Mouse (Mus musculus) small intestine, adult 2 months (tissue): ENCODE measurements around the gene Trappc5. TPM values are rescaled to one million over a fixed set of nuclear protein-coding genes. Genes with fewer than 3 reads are reported as not detected.
A peak's percentile ranks its signal among the peaks of the same experiment; 100 is the strongest.

ENCODE experiments used
- H3K27ac ChIP-seq: fragments of 200-500 bp; 2 replicates; pipeline ENCODE4 v1.5.1; 2012; ENCODE audit warnings: low read depth, low read length, control low read depth, inconsistent platforms; ENCODE audit not compliant: insufficient read depth
- H3K27me3 ChIP-seq: fragments of 200-500 bp; 2 replicates; pipeline ENCODE4 v1.6.1; 2012; ENCODE audit warnings: mild to moderate bottlenecking, moderate library complexity, low read length, inconsistent platforms; ENCODE audit not compliant: control insufficient read depth, insufficient read depth
- H3K36me3 ChIP-seq: fragments of 200-500 bp; 2 replicates; pipeline ENCODE4 v1.6.1; 2012; ENCODE audit warnings: mild to moderate bottlenecking, low read length, control low read depth, inconsistent platforms; ENCODE audit not compliant: control insufficient read depth, insufficient read depth
- H3K4me1 ChIP-seq: fragments of 200-500 bp; 2 replicates; pipeline ENCODE4 v1.6.1; 2012; ENCODE audit warnings: low read length, inconsistent platforms, mixed read lengths; ENCODE audit not compliant: control insufficient read depth, insufficient read depth, insufficient read length
- H3K4me3 ChIP-seq: fragments of 200-500 bp; 2 replicates; pipeline ENCODE4 v1.5.1; 2012; ENCODE audit warnings: low read depth, mild to moderate bottlenecking, control low read depth, inconsistent platforms, low read length, moderate library complexity
- CTCF ChIP-seq: fragments of 200-500 bp; IDR thresholded peaks from 2 replicates; pipeline ENCODE4 v1.5.1; 2012; ENCODE audit warnings: low read depth, mild to moderate bottlenecking, control low read depth, inconsistent platforms, low read length, moderate library complexity, mixed read lengths; ENCODE audit not compliant: insufficient replicate concordance, insufficient read length; ENCODE audit errors: extremely low read depth
- POLR2A ChIP-seq: fragments of 200-500 bp; IDR thresholded peaks from 2 replicates; pipeline ENCODE4 v1.6.1; 2012; ENCODE audit warnings: low read depth, mild to moderate bottlenecking, control low read depth, inconsistent platforms, low read length, moderate library complexity
- WGBS: fragments of 180-500 bp; shearing (Covaris S2); methylation state at CpG from one replicate; pipeline ENCODE4 v1.1.7; 2018; 5-methylcytosine and 5-hydroxymethylcytosine counted together
- polyA plus RNA-seq: library from polyadenylated mRNA; depleted of rRNA; stranded (reverse); fragments of >200 nt; gene quantifications from 2 replicates; pipeline ENCODE4 v1.2.3, GENCODE M21; 2012

The Trappc5 gene
- polyA plus RNA-seq, 1 experiment = 32.1 TPM

GRCm38 (mm10) chr8:3685422-3685821, 9.3 kb downstream of the Trappc5 start:
- Histone ChIP-seq H3K27ac (no peak overlapping the region), H3K4me1 (no peaks in the 10 kb centered on the region), H3K27me3 (no peaks in the 10 kb centered on the region), H3K36me3 (peaks cover 9% of the 10 kb centered on the region), H3K4me3 (no peak overlapping the region)
- 50% methylated on average over 5 of the region's 5 CpGs for WGBS
- TF ChIP-seq CTCF (no peak), POLR2A (no peak)

DNA sequence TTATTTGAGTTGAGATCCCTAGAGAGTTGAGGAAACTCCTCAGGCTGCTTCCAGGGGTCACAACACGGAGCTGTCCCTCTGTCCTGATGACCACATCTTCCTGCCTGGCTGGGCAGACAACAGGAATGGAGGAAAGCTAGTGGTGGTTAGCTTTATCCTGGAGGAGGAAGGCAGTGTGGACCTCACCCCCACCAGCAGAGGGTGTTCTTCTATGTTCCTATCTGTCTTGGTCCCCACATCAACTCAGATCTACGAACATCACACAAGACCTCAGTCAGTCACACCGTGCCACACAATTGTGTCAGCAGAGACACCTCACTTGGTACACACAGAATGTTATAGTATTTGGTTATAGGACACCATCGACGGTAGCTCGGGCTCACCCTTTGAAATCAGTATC, 11.4 kb downstream of the Trappc5 start:
- WGBS = 65% methylated on average over 6 of the region's 6 CpGs
- no peak overlapping the region for H3K4me3 ChIP-seq
- no peaks in the 10 kb centered on the region for H3K27me3 ChIP-seq
- no peaks in the 10 kb centered on the region for H3K36me3 ChIP-seq
- TF ChIP-seq POLR2A (no peak), CTCF (no peak)
- no peak overlapping the region for H3K27ac ChIP-seq
- no peaks in the 10 kb centered on the region for H3K4me1 ChIP-seq

DNA sequence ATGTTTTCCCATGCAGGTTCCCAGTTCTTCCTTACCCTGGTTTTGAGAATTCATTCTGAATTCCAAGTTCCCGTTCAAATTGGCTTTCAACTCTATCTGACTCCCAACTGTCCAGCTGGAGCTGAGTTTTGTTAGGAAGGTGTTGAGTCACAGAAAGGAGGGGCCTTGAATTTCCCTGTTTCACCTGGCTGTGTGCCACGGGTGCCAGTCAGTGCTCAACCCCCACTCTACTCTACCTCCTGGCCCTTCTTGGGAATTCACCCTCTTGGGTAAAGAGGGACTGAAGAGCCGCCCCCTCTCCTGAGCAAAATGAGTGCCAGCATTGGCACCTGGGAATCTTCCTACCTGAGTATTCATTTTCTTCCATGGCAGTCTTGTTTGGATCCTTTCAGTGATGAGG, 14.7 kb downstream of the Trappc5 start:
- TF ChIP-seq CTCF = no peak
- no peak for TF ChIP-seq POLR2A
- Histone ChIP-seq H3K27me3 (no peaks in the 10 kb centered on the region), H3K27ac (no peak overlapping the region), H3K4me1 (no peaks in the 10 kb centered on the region), H3K4me3 (no peak overlapping the region), H3K36me3 (no peaks in the 10 kb centered on the region)
- 44% methylated on average over 3 of the region's 3 CpGs for WGBS

DNA sequence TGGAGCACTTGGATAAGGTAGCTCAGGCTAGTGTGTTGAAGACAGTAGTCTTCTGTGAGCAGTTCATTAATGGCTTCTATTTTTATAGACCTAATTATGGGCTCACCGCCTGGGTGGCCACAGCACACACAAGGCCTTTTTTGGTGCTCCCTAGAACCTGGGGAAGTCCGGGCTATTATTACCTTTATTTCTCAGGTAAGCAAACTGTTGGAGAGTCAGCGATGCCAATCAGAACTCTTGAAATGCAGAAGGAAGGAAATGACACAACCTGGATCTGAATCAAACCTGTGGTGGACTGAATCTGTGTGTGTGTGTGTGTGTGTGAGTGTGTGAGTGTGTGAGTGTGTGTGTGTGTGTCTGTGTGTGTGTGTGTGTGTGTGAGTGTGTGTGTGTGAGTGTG, 18.0 kb downstream of the Trappc5 start, which contains the start of gene Fcer2a:
Fcer2a (minus strand) TSS at position 55 of the 400 bp plus-strand sequence.
- WGBS = 62% methylated on average over 3 of the region's 3 CpGs
- H3K27ac ChIP-seq = no peak within 1 kb of the TSS
- H3K27me3 ChIP-seq = no peaks in the 10 kb centered on the region

DNA sequence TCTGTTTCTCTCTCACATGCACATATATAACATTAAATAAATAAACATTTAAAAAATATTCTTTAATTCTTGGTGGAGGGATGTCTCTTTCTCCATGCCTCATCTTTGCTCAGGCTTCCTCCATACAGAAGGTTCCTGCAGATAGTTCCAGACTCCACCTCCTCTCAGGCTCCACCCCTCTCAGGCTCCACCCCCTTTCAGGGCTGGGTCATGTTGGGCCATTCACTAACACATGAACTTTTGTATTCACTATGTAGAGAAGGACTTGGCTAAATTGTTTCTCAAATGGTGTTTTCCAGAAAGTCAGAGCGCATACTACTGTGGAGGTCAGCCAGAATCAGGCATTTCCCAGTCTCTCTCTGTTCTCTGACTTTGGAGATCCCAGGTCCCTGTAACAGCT, 25.4 kb downstream of the Trappc5 start:
- Histone ChIP-seq H3K36me3 (no peaks in the 10 kb centered on the region), H3K27me3 (no peaks in the 10 kb centered on the region), H3K4me3 (no peak overlapping the region), H3K4me1 (no peaks in the 10 kb centered on the region), H3K27ac (no peak overlapping the region)
- WGBS = 83% methylated on average over 1 of the region's 1 CpGs
- no peak for TF ChIP-seq POLR2A
- TF ChIP-seq CTCF = no peak

More for the DNA sequence above, 18.0 kb downstream of the Trappc5 start, which contains the start of gene Fcer2a:
- TF ChIP-seq CTCF = no peak
- Histone ChIP-seq H3K36me3 (no peaks in the 10 kb centered on the region), H3K4me1 (no peaks in the 10 kb centered on the region), H3K4me3 (no peak within 1 kb of the TSS)

DNA sequence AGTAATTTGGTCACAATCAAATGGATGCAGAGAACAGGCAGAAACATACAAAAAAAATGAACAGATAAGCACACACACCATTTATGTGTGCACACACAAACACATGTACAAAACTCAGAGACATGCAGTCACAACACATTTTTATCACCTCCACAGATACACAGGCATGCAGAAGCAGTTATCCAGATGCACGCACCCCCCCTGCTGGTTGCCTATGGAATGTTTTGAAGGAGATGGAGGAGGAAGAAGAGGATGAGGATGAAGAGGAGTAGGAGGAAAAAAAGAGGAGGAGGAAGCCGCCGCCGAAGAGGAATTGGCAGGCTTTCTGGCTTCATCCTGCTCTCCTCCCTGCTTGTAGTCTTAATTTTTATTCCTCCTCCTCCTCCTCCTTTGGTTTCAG, 29.6 kb downstream of the Trappc5 start:
- H3K27ac ChIP-seq = no peak overlapping the region
- no peaks in the 10 kb centered on the region; the same call in 1 of the 2 replicates for H3K27me3 ChIP-seq
- TF ChIP-seq POLR2A (no peak), CTCF (peak; percentile 17; the same call in 1 of the 2 replicates)
- H3K36me3 ChIP-seq = no peaks in the 10 kb centered on the region
- no peaks in the 10 kb centered on the region for H3K4me1 ChIP-seq
- no peak overlapping the region for H3K4me3 ChIP-seq
- 55% methylated on average over 4 of the region's 4 CpGs for WGBS

DNA sequence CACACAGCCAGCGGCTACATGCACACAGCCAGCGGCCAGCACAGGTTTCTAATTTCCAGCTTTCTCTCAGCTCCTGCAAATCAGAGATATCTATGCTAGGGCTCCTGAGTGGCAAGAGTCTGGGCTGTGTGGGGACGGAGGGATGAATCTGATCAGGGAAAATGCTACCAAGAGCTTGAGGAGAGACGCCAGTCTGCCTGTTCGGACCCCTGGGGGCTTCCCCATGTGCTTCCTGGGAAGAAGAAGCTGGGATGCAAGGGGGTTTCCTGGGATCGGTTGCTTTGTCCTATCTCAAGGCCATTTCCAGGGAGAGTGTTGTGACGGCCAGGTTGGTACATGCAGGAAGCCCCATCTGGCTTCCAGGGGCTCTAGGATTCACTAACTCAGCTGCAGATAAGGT, 31.5 kb downstream of the Trappc5 start:
- Histone ChIP-seq H3K4me1 (no peaks in the 10 kb centered on the region), H3K27me3 (no peaks in the 10 kb centered on the region; the same call in 1 of the 2 replicates), H3K36me3 (no peaks in the 10 kb centered on the region), H3K27ac (no peak overlapping the region), H3K4me3 (no peak overlapping the region)
- WGBS = 65% methylated on average over 7 of the region's 7 CpGs
- TF ChIP-seq CTCF (no peak), POLR2A (no peak)

DNA sequence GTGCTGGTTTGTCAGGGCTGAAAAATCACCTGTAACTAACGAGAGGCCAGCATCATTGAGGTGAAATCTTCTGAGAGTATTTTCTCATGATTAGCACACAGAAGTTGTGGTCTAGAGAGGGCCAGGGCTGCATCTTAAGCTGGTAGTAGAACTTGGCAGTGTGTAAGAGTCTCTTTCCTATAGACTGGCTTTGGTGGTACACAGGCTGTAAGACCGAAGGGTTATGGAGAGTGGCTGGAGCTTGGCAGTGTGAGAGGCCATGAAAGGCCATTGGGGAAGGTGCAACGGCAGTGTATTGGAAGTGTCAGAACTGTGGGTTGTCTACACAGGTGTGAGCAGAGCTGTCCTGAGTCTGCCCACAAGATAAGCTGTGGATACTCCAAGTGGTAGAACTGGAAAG, 34.2 kb downstream of the Trappc5 start:
- 77% methylated on average over 3 of the region's 3 CpGs for WGBS
- H3K4me3 ChIP-seq = no peak overlapping the region
- H3K4me1 ChIP-seq = no peaks in the 10 kb centered on the region
- no peaks in the 10 kb centered on the region; the same call in 1 of the 2 replicates for H3K27me3 ChIP-seq
- H3K27ac ChIP-seq = no peak overlapping the region
- H3K36me3 ChIP-seq = no peaks in the 10 kb centered on the region
- TF ChIP-seq POLR2A (no peak), CTCF (no peak)
